Mouse (Mus musculus) liver, embryonic 15.5 days (tissue): Measurements from ENCODE around the gene Cavin1. TPM values are rescaled to one million over a fixed set of nuclear protein-coding genes. Genes with fewer than 3 reads are reported as not detected.

ENCODE experiments used
- ATAC-seq: fragments of 200-750 bp; cut with Nextera tagmentation; 2 replicates; pipeline ENCODE4 v1.8.0; 2017; ENCODE audit warnings: moderate number of reproducible peaks, mild to moderate bottlenecking, moderate library complexity; ENCODE audit not compliant: insufficient read depth
- H3K27ac ChIP-seq: fragments of 300-500 bp; sonication (generic); replicated peaks from 2 replicates; pipeline ENCODE4 v1.5.1; 2015; ENCODE audit warnings: mild to moderate bottlenecking, inconsistent platforms
- H3K27me3 ChIP-seq: fragments of 300-500 bp; sonication (generic); 2 replicates; pipeline ENCODE4 v1.6.1; 2015; ENCODE audit warnings: mild to moderate bottlenecking, inconsistent platforms
- H3K36me3 ChIP-seq: fragments of 300-500 bp; sonication (generic); replicated peaks from 2 replicates; pipeline ENCODE4 v1.6.1; 2015; ENCODE audit warnings: moderate library complexity, mild to moderate bottlenecking, inconsistent platforms
- H3K4me1 ChIP-seq: fragments of 300-500 bp; sonication (generic); replicated peaks from 2 replicates; pipeline ENCODE4 v1.6.1; 2015; ENCODE audit warnings: inconsistent platforms
- H3K4me2 ChIP-seq: fragments of 300-500 bp; sonication (generic); 2 replicates; pipeline ENCODE4 v1.6.1; 2015; ENCODE audit warnings: moderate library complexity, mild to moderate bottlenecking, inconsistent platforms
- H3K4me3 ChIP-seq: fragments of 300-500 bp; sonication (generic); replicated peaks from 2 replicates; pipeline ENCODE4 v1.5.1; 2015; ENCODE audit warnings: mild to moderate bottlenecking, inconsistent platforms
- H3K9ac ChIP-seq: fragments of 300-500 bp; sonication (generic); 2 replicates; pipeline ENCODE4 v1.6.1; 2015; ENCODE audit warnings: moderate library complexity, mild to moderate bottlenecking, inconsistent platforms
- H3K9me3 ChIP-seq: fragments of 300-500 bp; sonication (generic); replicated peaks from 2 replicates; pipeline ENCODE4 v1.6.1; 2016; ENCODE audit warnings: inconsistent platforms
- WGBS: fragments of 180-500 bp; shearing (Covaris S2); methylation state at CpG from one replicate; pipeline ENCODE4 v1.1.7; 2015; ENCODE audit warnings: mixed read lengths; ENCODE audit not compliant: insufficient replicate concordance; 5-methylcytosine and 5-hydroxymethylcytosine counted together
- polyA plus RNA-seq: library from polyadenylated mRNA; unstranded; fragments of >200 nt; fragmentation: Nextera tagmentation; extraction: Ambion mirVana; gene quantifications from 2 replicates; pipeline ENCODE4 v1.2.1, GENCODE M21; 2015

The Cavin1 gene
- polyA plus RNA-seq, 1 experiment from 2014 or later = 26.9 TPM

GRCm38 (mm10) chr11:100935373-100936355, 35.0 kb downstream of the Cavin1 start:
- no peaks in the 10 kb centered on the region for H3K9me3 ChIP-seq
- no peak overlapping the region for H3K9ac ChIP-seq
- peaks cover 85% of the 10 kb centered on the region for H3K4me1 ChIP-seq
- H3K36me3 ChIP-seq = peaks cover 9% of the 10 kb centered on the region
- no peaks in the 10 kb centered on the region for H3K27me3 ChIP-seq
- H3K4me3 ChIP-seq = no peak overlapping the region
- WGBS = 74% methylated on average over 8 of the region's 8 CpGs
- no peak for ATAC-seq
- H3K27ac ChIP-seq = no peak overlapping the region
- H3K4me2 ChIP-seq = no peak overlapping the region

GRCm38 (mm10) chr11:100931254-100931921, 39.3 kb downstream of the Cavin1 start:
- Histone ChIP-seq H3K27ac (peak overlapping the region; percentile 68), H3K4me2 (peak overlapping the region; percentile 67), H3K9ac (peak overlapping the region; percentile 54), H3K9me3 (no peaks in the 10 kb centered on the region), H3K36me3 (peaks cover 9% of the 10 kb centered on the region), H3K27me3 (no peaks in the 10 kb centered on the region), H3K4me3 (peak overlapping the region; percentile 61), H3K4me1 (peaks cover 71% of the 10 kb centered on the region)
- no peak for ATAC-seq
- WGBS = 40% methylated on average over 12 of the region's 12 CpGs

- no peak for ATAC-seq
- Histone ChIP-seq H3K4me1 (peaks cover 63% of the 10 kb centered on the region), H3K9me3 (no peaks in the 10 kb centered on the region), H3K4me3 (no peak overlapping the region), H3K4me2 (peak overlapping the region; percentile 67; the same call in 1 of the 2 replicates), H3K27me3 (no peaks in the 10 kb centered on the region), H3K9ac (no peak overlapping the region), H3K27ac (peak overlapping the region; percentile 68; the same call in 1 of the 2 replicates), H3K36me3 (peaks cover 10% of the 10 kb centered on the region)
- 73% methylated on average over 7 of the region's 7 CpGs for WGBS
Observed at GRCm38 (mm10) chr11:100930611-100931010, 40.1 kb downstream of the Cavin1 start.

GRCm38 (mm10) chr11:100927386-100927785, 43.3 kb downstream of the Cavin1 start:
- Histone ChIP-seq H3K27ac (no peak overlapping the region), H3K27me3 (no peaks in the 10 kb centered on the region), H3K9ac (no peak overlapping the region), H3K4me1 (peaks cover 60% of the 10 kb centered on the region), H3K36me3 (peaks cover 22% of the 10 kb centered on the region; the same call in 1 of the 2 replicates), H3K4me2 (no peak overlapping the region), H3K4me3 (no peak overlapping the region), H3K9me3 (no peaks in the 10 kb centered on the region)
- WGBS = 70% methylated on average over 3 of the region's 3 CpGs
- ATAC-seq = no peak

- Histone ChIP-seq H3K27me3 (no peaks in the 10 kb centered on the region), H3K36me3 (peaks cover 22% of the 10 kb centered on the region; the same call in 1 of the 2 replicates), H3K4me1 (peaks cover 68% of the 10 kb centered on the region), H3K9ac (no peak overlapping the region), H3K9me3 (no peaks in the 10 kb centered on the region), H3K4me3 (no peak overlapping the region), H3K27ac (no peak overlapping the region), H3K4me2 (no peak overlapping the region)
- 67% methylated on average over 1 of the region's 1 CpGs for WGBS
- no peak for ATAC-seq
Observed at GRCm38 (mm10) chr11:100924386-100924919, 46.2 kb downstream of the Cavin1 start.

GRCm38 (mm10) chr11:100920887-100921624, 49.6 kb downstream of the Cavin1 start:
- no peaks in the 10 kb centered on the region for H3K9me3 ChIP-seq
- H3K4me1 ChIP-seq = peaks cover 75% of the 10 kb centered on the region
- H3K4me2 ChIP-seq = peak overlapping the region; percentile 36; the same call in 1 of the 2 replicates
- peak overlapping the region; percentile 38; the same call in 1 of the 2 replicates for H3K27ac ChIP-seq
- peak; percentile 58; the same call in 1 of the 2 replicates for ATAC-seq
- H3K27me3 ChIP-seq = no peaks in the 10 kb centered on the region
- H3K9ac ChIP-seq = no peak overlapping the region
- no peak overlapping the region for H3K4me3 ChIP-seq
- H3K36me3 ChIP-seq = peaks cover 29% of the 10 kb centered on the region; the same call in 1 of the 2 replicates
- 56% methylated on average over 4 of the region's 4 CpGs for WGBS

- ATAC-seq = no peak
- WGBS = 73% methylated on average over 5 of the region's 5 CpGs
Observed at GRCm38 (mm10) chr11:100918007-100918406, 52.7 kb downstream of the Cavin1 start.

GRCm38 (mm10) chr11:100916432-100916971, 54.2 kb downstream of the Cavin1 start:
- H3K27ac ChIP-seq = peak overlapping the region; percentile 58
- 0 out of 2 replicates have a peak, but pooled peaks cover 4% of the 10 kb centered on the region for H3K9me3 ChIP-seq
- H3K4me2 ChIP-seq = peak overlapping the region; percentile 29
- H3K9ac ChIP-seq = no peak overlapping the region
- H3K4me1 ChIP-seq = peaks cover 49% of the 10 kb centered on the region
- ATAC-seq = peak; percentile 74
- WGBS = 79% methylated on average over 4 of the region's 4 CpGs
- no peak overlapping the region for H3K4me3 ChIP-seq
- H3K27me3 ChIP-seq = no peaks in the 10 kb centered on the region
- H3K36me3 ChIP-seq = peaks cover 22% of the 10 kb centered on the region

More at GRCm38 (mm10) chr11:100918007-100918406, 52.7 kb downstream of the Cavin1 start:
- Histone ChIP-seq H3K9ac (no peak overlapping the region), H3K4me1 (peaks cover 57% of the 10 kb centered on the region), H3K9me3 (0 out of 2 replicates have a peak, but pooled peaks cover 4% of the 10 kb centered on the region), H3K27me3 (no peaks in the 10 kb centered on the region), H3K4me2 (no peak overlapping the region), H3K27ac (0 out of 2 replicates have a peak overlapping the region, but pooled peaks have one; percentile 45), H3K4me3 (no peak overlapping the region), H3K36me3 (peaks cover 29% of the 10 kb centered on the region)

GRCm38 (mm10) chr11:100915063-100915462, 55.6 kb downstream of the Cavin1 start:
- 76% methylated on average over 3 of the region's 3 CpGs for WGBS
- ATAC-seq = no peak
- no peak overlapping the region for H3K4me2 ChIP-seq
- no peaks in the 10 kb centered on the region for H3K27me3 ChIP-seq
- H3K4me1 ChIP-seq = peaks cover 34% of the 10 kb centered on the region
- H3K9ac ChIP-seq = no peak overlapping the region
- H3K36me3 ChIP-seq = peaks cover 33% of the 10 kb centered on the region
- 0 out of 2 replicates have a peak, but pooled peaks cover 4% of the 10 kb centered on the region for H3K9me3 ChIP-seq
- H3K27ac ChIP-seq = no peak overlapping the region
- H3K4me3 ChIP-seq = no peak overlapping the region

GRCm38 (mm10) chr11:100914415-100914814, 56.3 kb downstream of the Cavin1 start:
- H3K4me1 ChIP-seq = peaks cover 28% of the 10 kb centered on the region
- no peak for ATAC-seq
- 79% methylated on average over 5 of the region's 5 CpGs for WGBS

More at GRCm38 (mm10) chr11:100914415-100914814, 56.3 kb downstream of the Cavin1 start:
- Histone ChIP-seq H3K27ac (no peak overlapping the region), H3K4me2 (no peak overlapping the region), H3K9ac (no peak overlapping the region), H3K36me3 (peaks cover 39% of the 10 kb centered on the region), H3K9me3 (0 out of 2 replicates have a peak, but pooled peaks cover 4% of the 10 kb centered on the region), H3K27me3 (no peaks in the 10 kb centered on the region), H3K4me3 (no peak overlapping the region)
